Mouse (Mus musculus) spleen, adult 18-20 months (tissue): ENCODE results near the gene Wdr90.
A peak's percentile ranks its signal among the peaks of the same experiment; 100 is the strongest.
"Not testable (repeated sequence)": the region's sequence is repeated elsewhere in the genome, so short reads cannot be mapped to it uniquely, and the experiment has no call there.

Experiments
- DNase-seq, 2 experiments: peaks; one replicate each; pipeline ENCODE4 v3.0.0; 2022; ENCODE audit warnings: mixed read lengths in 2 of 2

The Wdr90 gene

DNA sequence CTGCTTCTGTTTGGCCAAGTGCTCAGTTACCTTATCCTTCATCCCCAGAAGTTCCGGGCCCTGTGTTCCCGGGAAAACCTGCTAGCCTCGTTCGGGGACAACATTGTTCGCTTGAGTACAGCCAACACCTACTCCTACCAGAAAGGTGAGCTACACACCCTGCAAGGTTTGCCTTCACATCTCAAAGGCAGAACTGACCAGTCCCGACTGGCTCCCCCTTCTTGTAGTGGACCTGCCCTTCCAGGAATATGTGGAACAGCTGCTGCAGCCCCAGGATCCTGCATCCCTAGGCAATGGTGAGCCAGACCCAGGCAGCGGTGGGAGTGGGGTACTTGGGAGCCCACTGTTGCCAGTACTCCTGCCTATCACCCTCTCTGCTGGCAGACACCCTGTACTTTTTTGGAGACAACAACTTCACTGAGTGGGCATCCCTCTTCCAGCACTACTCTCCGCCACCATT is 31.7 kb downstream of the Wdr90 start:
- no peak for DNase-seq

DNA sequence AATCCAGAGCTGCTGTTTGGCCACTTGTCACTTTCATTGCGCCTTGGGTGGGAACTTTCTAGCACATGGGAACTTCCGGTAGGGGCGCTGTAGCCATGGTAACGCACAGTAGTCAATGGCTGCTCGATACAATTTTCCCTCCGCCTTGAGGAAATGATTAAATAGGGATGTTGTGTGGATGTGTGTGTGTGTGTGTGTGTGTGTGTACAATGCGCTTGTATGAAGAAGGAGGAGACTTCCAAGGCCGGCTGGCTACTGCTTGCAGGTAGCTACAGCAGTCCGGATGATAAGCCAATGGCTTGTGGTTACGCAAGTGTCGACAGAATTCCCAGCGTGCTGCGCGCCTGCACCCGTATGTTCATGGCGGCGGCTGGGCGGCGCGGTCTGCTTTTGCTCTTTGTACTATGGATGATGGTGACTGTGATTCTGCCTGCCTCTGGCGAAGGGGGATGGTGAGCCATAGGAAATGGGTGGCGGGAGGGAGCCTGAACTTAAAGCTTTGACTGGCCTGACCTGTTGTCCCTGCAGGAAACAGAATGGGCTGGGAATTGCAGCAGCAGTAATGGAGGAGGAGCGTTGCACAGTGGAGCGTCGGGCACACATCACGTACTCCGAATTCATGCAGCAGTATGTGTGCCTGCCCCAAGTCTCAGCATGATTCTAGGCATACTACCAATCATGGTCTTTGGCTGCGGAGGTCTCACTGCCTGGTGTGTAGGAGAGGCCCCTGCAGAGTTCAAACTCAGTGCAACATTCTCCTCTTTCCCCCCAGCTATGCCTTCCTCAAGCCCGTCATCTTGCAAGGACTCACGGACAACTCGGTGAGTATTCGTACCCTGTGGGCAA is 32.4 kb downstream of the Wdr90 start, which contains the start of gene Jmjd8:
Gene Jmjd8, plus strand, starts transcription at position 156 of the 846 bp plus-strand sequence.
- peak; percentile 52 to 69 for DNase-seq

- no peak for DNase-seq
These were observed 33.1 kb downstream of the Wdr90 start for GRCm38 (mm10) chr17:25828223-25828594.

DNA sequence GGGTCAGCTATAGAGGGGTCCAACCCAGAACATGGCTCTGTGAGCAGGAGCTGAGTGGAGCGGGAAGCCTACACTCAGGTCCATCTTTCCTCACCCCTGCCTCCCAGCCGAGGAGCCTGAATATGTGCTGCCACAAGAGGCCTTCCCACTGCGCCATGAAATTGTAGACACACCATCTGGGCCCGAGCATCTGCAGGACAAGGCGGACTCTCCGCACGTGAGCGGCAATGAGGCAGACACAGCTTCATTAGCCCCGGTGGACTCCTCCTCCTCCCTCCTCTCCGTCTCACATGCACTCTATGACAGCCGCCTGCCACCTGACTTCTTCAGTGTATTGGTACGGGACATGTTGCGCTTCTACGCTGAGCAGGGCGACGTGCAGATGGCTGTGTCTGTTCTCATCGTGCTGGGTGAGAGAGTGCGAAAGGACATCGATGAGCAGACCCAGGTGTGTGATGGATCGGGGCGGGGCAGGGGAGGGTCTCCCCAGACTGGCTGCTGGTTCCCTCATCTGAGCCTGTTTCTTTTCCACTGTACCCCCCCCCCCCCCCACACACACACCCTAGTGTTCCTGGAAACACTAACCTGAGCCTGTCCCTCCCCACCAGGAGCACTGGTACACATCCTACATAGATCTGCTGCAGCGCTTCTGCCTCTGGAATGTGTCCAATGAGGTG is 33.6 kb downstream of the Wdr90 start:
- no peak for DNase-seq

DNA sequence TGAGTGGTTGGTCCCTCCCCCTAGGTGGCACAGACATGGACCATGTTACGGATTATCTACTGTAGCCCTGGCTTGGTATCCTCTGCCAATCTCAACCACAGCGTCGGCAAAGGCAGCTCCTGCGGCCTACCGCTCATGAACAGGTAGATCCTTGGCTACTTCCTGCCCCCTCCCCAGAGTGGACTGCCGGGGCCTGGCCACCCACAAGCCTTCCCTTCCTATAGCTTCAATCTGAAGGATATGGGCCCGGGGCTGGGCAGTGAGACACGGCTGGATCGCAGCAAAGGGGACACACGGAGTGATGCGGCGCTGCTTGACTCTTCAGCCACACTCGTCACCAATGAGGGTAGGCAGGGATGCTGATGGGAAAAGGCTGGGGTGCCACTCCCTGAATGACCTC is 34.3 kb downstream of the Wdr90 start:
- no peak for DNase-seq

GRCm38 (mm10) chr17:25825984-25826570 is 35.2 kb downstream of the Wdr90 start:
- DNase-seq: no peak

DNA sequence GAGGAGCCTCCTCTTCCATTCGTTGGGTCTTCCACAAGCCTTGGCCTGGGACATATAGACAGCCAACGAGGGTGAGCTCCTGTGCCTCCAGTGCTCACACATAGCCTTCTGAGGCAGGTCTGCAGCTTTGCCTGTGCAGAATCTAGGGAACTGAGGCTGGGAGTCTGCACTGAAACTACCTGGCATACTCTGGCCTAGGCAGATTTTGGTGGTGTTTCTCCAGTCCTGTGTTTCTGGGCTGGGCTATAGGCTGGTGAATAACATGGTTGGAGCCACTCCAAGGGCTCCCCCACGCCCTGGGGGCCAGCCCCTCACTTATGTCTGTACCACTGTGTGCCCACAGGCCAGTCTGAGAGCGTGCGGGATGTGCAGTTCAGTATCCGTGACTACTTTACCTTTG is 36.0 kb downstream of the Wdr90 start:
- no peak for DNase-seq

DNA sequence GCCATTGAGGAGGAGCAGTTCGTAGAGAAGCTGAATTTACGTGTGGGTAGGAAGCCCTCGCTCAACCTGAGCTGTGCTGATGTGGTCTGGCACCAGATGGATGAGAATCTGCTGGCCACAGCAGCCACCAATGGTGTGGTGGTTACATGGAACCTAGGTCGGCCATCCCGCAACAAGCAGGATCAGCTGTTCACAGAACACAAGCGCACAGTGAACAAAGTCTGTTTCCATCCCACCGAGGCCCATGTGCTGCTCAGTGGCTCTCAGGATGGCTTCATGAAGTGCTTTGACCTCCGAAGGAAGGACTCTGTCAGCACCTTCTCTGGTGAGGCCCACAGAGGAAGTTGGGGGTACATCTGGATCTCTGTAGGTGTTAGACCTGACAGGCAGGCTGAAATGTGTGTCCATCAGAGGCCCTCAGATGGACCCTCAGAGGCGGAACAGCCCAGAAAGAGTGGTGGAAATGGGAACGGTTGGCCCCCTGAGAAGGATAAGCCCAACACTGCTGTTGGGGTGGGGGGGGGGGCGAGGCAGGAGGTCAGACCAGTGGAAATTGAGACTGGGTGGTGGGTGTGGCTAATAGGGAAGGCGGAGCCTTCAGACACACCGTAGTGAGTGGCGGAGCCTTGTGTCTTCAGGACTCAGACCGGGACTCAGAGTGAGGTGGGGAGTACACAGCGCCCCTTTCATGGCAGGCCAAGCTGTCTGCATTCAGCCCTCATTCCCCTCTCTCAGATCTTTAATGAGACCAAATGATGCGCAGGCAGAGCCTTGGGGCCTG is 36.7 kb downstream of the Wdr90 start:
- DNase-seq: no peak

GRCm38 (mm10) chr17:25823452-25823851 is 37.8 kb downstream of the Wdr90 start, which contains the start of gene Wdr24:
Gene Wdr24 (plus strand): TSS chr17:25823627.
- peak; percentile 46 to 71 for DNase-seq

DNA sequence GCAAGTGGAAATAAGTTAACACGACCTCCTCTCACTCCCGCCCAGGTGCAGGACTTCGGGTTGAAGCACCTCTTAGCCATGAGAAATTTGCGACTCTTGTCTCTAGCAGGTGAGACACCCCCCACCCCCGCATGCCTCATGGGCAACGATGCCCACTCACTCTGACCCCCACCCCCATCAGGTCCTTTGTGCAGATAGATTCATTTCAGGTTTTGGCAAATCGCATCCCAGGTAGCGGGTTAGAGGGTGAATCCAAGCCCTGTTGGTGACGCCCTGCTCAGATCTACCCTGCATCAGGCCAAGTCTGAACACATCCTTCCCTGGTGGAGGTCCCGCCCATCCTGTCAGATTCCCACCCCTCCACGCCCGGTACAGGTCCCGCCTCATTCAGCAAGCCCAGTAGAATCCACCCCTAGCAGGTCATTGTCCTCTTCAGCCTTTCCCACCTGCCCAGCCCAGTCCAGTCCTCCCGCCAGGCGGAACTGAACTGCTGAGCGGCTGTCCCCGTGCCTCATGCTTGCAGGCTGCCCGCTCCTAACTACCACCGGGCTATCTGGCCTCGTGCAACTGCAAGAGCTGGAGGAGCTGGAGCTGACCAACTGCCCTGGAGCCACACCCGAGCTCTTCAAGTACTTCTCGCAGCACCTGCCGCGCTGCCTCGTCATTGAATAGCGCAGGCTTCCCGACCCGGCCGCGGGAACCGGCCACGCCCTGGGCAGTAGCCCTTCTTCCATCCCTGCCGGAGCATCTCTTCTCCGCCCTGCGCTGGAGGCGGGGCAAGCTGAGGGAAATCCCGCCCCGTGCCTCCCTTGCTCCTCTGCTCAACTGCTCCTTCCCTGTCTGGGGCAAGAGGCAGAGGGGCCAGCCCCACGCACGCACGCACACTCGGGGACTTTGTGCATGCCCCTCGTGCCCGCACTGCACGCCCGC is 42.2 kb downstream of the Wdr90 start:
- no peak for DNase-seq

- no peak for DNase-seq
These were observed 43.6 kb downstream of the Wdr90 start for GRCm38 (mm10) chr17:25817662-25818061.

DNA sequence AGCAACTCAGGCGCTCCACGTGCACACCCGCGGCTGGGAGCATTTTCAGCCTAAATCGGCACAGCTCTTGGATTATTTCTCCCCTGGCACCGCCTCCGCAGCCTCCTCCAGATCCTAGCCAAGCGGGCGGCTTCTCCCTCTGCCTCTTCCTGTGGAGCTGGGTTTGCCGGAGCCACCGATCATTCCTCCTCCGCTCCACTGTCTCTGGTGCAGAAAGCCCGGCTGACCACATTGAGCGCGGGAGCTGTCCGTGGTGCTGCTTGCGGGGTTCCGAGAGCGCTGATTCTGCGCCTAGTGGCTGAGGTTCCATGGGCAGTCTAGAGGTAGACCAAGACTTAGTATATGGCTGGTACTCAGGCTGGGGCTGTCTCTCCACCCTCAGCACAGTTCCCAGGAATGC is 47.8 kb downstream of the Wdr90 start:
- peak in 1 of 2 experiments; percentile 75 for DNase-seq

DNA sequence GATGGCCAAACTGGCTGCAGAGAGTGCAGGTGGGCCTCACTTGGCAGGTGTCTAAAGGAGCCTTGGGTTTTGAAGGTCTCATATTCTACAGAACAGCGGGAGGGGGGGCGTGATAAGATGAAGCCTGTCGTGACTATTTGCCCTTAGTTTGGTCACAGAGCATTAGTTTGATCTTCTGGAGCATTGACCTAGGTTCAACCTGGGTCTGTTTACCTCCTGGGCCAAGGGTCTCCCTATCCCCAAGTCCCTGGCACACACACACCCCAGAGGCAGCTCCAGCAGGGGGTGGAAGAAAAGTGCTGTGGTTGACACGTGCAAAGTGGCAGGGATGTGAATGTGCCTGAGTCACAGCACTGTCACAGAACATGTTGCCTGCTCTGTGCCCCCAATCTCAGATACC is 50.4 kb downstream of the Wdr90 start:
- no peak for DNase-seq

GRCm38 (mm10) chr17:25809606-25810340 is 51.5 kb downstream of the Wdr90 start:
- DNase-seq: no peak

GRCm38 (mm10) chr17:25808789-25809605 is 52.3 kb downstream of the Wdr90 start, which contains the start of gene Fbxl16:
Gene Fbxl16 (plus strand): TSS chr17:25809085.
- no peak for DNase-seq

DNA sequence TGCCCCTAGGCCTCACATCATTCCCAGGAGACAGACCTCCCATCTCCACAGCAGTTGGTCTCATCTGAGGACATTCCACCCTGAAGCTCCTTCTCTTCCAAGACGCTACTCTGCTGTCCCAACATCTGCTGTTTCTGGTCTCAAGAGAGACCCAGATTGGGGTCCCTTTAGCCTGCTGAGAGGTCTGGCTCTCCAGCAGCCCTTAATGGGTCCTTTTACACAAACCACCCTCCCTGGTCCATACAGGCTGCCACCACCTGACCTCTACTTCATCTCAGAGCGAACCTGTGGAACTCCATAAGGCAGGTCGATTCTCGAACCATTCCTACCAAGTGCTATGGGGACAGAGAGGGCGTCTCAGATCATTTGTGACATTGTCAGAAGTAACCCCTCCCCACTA is 53.3 kb downstream of the Wdr90 start:
- no peak for DNase-seq

DNA sequence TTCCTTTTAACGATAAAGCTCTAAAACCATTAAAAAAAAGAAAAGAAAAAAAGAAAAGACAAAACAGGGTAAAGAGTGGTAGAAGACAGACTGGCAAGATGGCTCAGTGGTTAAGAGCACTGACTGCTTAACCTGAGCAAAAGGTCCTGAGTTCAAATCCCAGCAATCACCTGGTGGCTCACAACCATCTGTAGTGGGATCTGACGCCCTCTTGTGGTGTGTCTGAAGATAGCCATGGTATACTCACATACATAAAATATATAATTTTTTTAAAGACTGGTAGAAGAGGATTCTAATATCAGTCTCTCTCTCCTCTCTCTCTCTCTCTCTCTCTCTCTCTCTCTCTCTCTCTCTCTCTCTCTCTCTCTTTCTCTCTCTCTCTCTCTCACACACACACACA is 53.8 kb downstream of the Wdr90 start:
- not testable (repeated sequence) for DNase-seq

GRCm38 (mm10) chr17:25806507-25806906 is 54.8 kb downstream of the Wdr90 start:
- no peak for DNase-seq

DNA sequence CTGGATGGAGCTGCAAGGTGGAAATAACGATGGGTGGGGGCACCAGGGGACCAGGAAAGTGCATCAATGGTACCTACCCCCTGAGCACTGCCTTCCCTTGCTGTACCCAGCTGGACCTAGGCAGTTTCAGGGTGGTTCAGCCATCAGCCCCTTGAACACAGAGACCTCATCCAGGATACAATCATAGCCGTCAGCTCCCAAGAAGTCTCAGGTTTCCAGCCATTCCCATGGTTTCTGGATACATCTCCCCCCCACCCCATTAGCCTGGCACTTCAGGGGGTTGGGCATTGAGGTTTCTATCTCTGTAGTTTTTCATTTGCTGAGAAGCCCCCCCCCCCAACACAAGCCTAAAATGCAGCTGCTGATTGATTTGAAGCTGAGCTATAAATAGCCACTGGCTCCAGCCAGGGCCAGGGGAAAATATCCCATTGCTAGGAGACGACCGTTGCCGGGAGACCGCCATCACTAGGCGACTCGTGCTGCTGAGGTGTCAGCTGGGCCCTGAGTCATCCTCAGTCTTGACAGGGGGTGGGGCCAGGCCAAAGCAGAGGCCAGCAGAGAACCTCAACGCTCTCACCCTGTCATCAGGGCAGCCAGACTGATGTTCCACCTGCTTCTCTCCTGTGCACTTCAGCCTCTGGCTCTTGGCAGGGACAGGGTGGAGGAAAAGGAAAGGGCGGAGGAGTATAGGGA is 58.3 kb downstream of the Wdr90 start:
- no peak for DNase-seq
